Mouse (Mus musculus) spleen, postnatal 4 days (tissue): ENCODE data around the gene Igf1r.

Experiments
- DNase-seq, 2 experiments: peaks; one replicate each; pipeline ENCODE4 v3.0.0; 2022; ENCODE audit warnings: low spot score in 2 of 2

Gene Igf1r

GRCm38 (mm10) chr7:68172776-68173175 is 220.1 kb downstream of the Igf1r start:
- DNase-seq = no peak

DNA sequence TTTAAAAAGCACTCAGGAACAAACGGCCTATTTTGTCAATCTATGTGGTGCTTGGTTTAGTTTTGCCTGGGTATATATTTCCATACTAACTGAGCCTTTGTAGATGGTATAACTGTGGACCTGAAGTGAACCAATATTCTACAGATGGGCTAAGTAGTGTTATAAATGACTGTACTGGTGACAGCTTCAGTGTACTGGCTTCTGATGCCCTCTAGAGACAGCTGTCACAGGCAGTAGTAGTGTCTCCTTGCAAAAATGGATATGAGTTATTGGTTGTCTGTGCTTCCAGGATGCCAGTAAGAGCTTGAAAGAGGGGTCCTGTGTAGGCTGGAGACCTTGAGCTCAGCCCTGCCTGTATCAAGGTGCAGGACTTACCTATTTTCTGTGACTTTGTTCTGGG is 227.0 kb downstream of the Igf1r start:
- no peak for DNase-seq

- DNase-seq = no peak
Observed at GRCm38 (mm10) chr7:68181104-68181503, 228.5 kb downstream of the Igf1r start.

- DNase-seq = no peak
Observed at GRCm38 (mm10) chr7:68182025-68182424, 229.4 kb downstream of the Igf1r start.

- no peak for DNase-seq
Observed at GRCm38 (mm10) chr7:68182773-68183172, 230.1 kb downstream of the Igf1r start.

DNA sequence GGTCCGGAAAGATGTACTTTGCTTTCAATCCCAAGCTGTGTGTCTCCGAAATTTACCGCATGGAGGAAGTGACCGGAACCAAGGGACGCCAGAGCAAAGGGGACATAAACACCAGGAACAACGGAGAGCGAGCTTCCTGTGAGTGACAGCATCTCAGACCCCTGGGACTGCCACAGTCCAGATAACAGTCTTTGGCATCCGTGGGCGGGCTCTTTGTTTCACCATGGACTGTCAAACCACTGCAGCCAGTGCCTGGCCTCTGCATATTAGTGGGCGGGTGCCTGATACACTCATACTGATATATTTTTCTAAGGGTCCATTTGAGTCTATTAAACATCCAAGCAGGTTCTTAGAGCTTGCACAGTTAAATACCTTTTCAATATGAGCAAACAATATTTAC is 230.8 kb downstream of the Igf1r start:
- no peak for DNase-seq

DNA sequence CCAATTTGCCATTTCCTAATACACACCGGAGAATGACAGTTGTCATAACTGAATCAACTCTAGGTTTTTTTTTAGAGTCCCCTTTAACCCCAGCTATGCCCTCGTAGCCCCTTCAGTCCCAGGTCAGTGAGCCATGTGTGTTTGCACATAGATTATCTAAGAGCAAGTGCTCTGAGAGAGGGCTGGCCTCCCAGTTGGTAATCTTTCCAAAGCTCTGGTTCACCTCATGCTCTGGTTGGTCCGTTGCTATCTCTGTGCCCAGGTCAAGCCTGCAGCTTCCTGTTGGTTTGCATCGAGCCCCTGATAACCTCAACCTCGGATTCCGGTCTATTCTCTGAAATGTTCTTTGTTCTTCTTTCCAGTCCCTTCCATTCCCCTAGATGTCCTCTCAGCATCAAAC is 236.6 kb downstream of the Igf1r start:
- DNase-seq = no peak

- DNase-seq = no peak
Observed at GRCm38 (mm10) chr7:68189691-68190456, 237.2 kb downstream of the Igf1r start.

DNA sequence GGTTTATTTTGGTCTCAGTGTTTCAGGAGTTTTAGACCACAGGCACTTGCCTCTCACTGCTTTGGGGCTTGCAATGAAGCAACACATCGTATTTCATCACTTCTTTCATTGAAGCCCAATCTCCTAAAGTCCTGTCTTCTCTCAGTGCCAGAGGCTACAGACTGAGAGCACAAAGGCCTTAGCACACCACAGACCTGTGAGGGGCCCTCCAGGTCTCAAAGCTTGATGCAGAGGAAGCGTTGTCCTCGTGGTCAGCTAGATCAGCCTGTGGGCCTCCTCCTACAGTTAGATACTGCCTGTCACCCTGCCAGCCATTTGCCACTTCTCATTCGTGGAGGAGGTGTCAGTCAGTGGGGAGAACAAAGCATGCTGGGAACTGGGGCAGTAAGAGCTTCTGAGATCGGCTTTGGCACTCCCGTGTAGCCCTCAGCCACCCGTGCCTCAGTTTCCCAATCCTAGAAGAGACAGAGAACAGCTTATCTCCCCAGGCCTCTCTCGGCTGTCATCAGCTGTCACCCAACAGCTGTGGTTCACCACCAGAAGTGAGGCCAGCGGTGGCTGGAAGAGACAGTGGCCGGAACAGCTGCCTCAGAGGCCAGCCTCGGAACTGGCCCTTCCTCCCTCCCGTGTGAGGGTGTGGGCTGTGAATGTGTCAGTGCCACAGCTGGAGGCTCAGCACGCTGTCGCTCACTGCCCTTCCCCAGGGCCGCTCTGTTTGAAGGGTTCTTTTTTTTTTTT is 241.5 kb downstream of the Igf1r start:
- DNase-seq = no peak

GRCm38 (mm10) chr7:68199609-68200008 is 247.0 kb downstream of the Igf1r start:
- DNase-seq = no peak

DNA sequence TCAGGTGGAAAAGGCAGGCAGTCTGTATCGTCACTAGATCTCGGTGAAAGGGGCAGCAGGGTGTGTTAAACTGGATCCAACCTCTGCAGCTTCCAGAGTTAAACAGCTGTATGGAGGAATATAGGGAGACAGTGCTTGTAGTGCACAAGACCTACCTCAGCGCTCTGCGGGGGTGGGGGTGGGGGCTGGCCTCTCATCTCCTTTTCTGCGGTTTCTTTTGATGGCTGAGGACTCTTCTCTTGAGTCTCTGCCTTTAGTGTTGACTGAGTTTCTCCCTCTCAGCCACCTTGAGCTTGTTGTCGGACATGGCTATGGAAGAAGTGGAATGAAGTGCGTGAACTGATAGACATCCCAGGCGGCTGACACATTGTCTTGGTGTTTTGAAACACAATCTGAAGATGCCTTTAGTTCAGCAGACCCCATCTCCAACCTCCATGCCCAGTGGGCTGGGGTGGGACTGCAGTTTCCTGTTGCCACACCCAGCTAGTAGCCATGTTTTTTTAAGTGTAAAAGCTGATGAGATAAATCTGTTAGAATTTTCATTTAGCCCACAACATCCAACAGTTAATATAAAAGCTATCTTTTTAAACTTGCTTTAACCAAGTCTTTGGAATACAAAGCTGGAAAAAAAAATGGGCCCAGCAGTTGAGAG is 253.3 kb downstream of the Igf1r start:
- no peak for DNase-seq

DNA sequence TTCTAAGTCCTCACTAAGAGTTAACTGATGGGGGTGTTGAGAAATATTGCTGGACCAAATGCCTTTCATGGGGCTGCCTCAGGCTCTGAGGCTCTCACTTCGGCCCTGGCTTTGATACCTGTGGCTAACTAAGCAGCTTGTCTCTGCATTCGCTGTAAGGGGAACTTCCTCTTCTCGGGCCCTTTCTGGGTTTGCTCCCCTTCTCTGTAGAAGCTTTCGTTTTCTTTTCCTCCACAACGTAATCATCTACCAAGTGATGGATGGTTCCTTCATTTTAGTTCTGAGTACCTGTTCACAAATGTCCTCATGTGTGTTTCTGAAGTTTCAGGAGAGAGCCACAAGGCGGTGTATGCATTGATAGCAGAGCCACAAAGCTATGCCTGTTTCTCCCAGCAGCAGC is 256.4 kb downstream of the Igf1r start:
- no peak for DNase-seq

DNA sequence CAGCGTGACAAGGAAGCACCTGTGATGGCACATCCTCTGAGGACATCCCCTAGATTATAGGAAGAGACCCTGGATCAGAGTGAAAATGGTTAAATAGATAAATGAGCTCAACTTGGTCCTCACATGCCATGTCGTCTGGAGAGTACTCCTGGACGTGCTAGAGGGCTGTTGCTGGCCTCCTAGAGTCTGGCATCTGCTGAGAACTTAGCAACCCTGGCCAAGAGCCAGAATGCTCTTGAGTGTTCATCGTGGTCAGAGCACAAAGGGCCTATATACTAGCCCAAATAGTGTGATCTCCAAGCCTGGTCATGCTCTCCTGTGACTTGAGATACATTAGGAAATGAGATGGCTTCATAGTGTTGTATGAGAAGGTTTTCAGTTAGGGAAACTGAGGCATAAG is 257.8 kb downstream of the Igf1r start:
- no peak for DNase-seq

GRCm38 (mm10) chr7:68211883-68212282 is 259.3 kb downstream of the Igf1r start:
- no peak for DNase-seq

DNA sequence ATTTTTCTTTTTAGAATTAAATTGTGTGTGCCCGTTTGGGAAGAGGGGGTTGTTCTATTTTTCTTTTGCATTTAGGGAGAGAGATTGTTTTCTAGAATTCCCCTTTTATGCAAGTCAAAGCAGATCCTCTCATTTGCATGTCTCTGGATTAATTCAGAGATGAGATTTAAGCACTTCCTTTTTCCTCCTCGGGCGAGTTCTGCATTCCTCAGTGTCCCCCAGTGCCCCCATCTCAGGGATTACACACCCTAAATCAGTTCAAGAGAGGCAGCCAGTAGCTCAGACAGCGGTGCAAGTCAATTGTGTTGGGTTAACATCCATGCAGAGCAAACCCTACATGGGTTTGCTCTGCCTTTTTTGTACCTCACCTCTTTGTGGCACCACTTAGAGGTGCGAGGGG is 261.2 kb downstream of the Igf1r start:
- DNase-seq = no peak

DNA sequence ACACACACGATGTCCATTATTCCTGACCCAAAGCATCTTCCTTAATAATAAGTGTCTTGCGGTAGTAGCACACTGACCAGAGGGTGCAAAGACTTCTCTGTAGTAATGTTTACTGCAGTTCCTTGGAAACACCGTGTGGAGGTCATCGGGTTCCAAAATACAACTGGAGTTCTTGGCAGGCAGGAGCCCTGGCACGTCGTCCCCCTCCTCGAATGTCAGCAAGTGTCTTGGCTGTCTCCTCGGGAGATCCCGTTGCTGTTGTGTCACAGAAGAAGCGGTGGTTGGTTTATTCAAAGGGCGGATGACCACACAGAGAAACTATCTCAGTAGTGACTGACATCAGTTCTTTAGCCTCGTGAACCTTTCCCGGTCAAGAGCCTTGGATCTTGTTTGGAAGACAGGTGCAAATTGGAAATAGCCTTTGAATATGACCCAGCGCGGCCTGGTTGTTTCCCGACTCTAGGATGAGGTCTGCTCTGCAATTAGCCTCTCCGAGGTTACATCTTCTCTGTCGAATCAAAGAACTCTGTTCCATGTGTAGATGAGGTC is 263.0 kb downstream of the Igf1r start:
- DNase-seq = no peak

- no peak for DNase-seq
Observed at GRCm38 (mm10) chr7:68218879-68219278, 266.3 kb downstream of the Igf1r start.

DNA sequence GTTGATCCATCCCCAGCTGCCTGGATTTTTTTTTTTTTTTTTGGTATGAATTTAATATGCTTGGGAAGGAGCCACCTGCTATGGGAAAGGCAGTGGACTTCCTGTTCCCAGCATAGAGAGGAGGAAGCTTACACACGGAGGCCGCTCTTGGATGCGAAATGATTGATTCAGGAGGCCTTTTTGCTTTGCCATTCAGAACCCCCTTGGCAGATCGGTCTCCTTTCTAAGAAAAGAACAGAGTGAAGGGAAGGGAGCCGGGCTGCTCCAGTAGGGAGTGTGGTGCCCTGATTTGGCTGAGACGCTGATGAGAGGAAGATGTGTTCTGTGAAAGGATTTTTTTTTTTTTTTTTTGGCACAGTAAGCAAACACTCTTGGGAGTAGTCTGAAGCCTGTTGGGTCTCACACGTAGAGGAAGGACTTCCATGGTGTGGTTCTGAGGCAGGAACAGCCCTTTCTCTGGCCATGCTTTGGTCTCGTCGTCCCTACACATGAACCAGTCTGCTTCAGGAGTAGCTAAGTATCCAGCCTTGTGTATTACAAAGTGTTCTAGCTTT is 269.1 kb downstream of the Igf1r start:
- DNase-seq = no peak

- no peak for DNase-seq
Observed at GRCm38 (mm10) chr7:68223356-68223808, 270.8 kb downstream of the Igf1r start.

DNA sequence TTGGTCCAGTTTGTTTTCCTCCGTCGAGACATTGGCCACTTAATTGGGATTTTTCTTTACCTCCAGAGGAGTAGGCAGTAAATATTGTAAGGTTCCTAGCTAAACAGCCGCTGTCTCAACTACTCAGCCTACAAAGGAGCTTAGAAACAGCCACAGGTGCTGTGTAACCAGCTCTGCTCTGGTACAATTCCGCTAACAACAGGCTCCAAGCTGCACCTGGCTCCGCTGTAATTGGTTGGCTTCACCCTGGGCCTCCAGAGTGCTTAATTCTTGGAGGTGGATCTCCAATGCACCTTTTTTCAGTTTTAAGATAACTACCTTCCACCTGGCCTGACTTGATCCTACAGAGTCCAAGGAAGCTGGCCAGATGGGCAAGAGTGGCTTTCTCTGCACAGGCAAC is 271.4 kb downstream of the Igf1r start:
- DNase-seq = no peak

DNA sequence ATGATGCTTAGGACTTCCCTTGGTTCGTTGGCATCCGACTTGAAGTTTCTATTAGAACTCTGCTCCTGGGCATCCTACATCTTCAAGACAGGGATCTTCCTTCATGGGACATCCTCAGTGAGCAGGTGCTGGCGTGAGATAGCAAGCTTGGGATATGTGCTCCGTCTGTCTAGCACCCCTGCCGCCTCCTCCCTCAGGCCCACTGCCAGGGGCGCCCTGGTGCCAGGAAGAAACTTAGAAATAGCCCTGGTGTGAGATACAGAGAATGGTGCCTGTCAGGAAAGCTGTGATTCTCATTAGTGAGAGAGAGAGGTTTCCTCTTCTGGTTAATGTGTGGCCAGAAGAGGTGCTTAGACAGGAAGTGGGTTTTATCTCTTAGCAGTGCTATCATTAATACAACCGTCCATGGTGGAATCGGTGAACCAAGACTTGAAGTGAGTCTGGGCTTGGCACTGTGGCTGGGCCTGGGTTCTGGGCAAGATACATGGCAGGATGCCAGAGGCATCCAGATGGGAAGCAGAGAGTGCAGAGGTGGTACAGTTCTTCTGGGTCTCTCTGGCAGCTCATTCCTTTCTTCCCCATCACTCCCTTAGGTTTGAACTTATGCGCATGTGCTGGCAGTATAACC is 272.9 kb downstream of the Igf1r start:
- no peak for DNase-seq

DNA sequence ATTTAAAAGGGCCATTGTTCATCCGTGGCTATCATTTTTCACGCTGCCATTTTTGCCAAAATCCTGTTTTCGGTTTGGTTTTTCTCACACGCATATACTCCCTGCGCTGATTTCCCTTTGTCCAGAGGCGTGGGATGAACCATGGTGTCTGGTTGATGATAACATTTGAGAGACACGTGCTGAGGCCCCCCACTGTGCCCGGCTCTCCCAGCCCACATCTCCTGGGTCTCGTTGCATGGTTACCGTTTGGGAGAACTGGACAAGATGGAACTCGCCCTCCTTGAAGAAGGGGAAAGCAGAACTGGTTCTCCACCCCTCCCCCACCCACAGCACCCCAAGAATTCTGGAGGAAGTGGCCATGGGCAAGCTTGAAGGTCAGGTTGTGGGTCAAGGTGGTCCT is 274.4 kb downstream of the Igf1r start:
- no peak for DNase-seq
